8 mouse cellular contexts compared by ENCODE assay signal in genomic region chr9:40192098-40193038, GRCm38 (mm10). TPM values are rescaled to one million over a fixed set of nuclear protein-coding genes. Genes with fewer than 3 reads are reported as not detected.
A peak's percentile ranks its signal among the peaks of the same experiment; 100 is the strongest.
DNase-seq lines count a peak whose midpoint lies in the region; ATAC-seq lines count a peak whose summit lies in the region.

TSS of gene Zfp202 (plus strand) at chr9:40192316.

- DNase-seq in NIH3T3 (ENCODE audit: low read depth), result peak; percentile 89
- peak; percentile 87 for DNase-seq in cerebellum, adult 9-11 months
- DNase-seq in frontal cortex, postnatal 10 days (ENCODE audit: low spot score in 2 of 2), result peak; percentile 84 to 88
- peak; percentile 88 for DNase-seq in layer of hippocampus, postnatal 14 days (ENCODE audit: low spot score in 2 of 2)
- DNase-seq in lung, postnatal 10 days, result peak; percentile 95
- peak; percentile 81 for DNase-seq in ovary, postnatal 14 days (ENCODE audit: low spot score)
- peak; percentile 58 to 61 for DNase-seq in thymus, postnatal 10 days (ENCODE audit: low spot score in 2 of 2)

- no peaks in the 10 kb centered on the region for H3K27me3 ChIP-seq in hindbrain, embryonic 12.5 days

- H3K9ac ChIP-seq in hindbrain, embryonic 12.5 days, result peak within 1 kb of the TSS; percentile 81

- WGBS in hindbrain, embryonic 12.5 days, result 2% methylated on average over 56 of the region's 63 CpGs

- peak within 1 kb of the TSS; percentile 83 for H3K4me2 ChIP-seq in hindbrain, embryonic 12.5 days (replicated peaks)

- H3K4me3 ChIP-seq in hindbrain, embryonic 12.5 days, result peak within 1 kb of the TSS; percentile 89

- peak; percentile 99 for ATAC-seq in hindbrain, embryonic 12.5 days (ENCODE audit: low FRiP score)

- peak within 1 kb of the TSS; percentile 76 for H3K27ac ChIP-seq in hindbrain, embryonic 12.5 days

- H3K9me3 ChIP-seq in hindbrain, embryonic 12.5 days (replicated peaks), result no peaks in the 10 kb centered on the region

- H3K4me1 ChIP-seq in hindbrain, embryonic 12.5 days, result peaks cover 8% of the 10 kb centered on the region

- H3K36me3 ChIP-seq in hindbrain, embryonic 12.5 days, result no peaks in the 10 kb centered on the region

RNA-seq across cellular contexts. Expression of gene Zfp202, which starts in this region (rescaled TPM):
- polyA plus RNA-seq in hindbrain, embryonic 12.5 days (2016; fragmentation: Nextera tagmentation; extraction: Ambion mirVana), result 9.0 and 9.9 TPM in 2 replicates
- total RNA-seq in layer of hippocampus, postnatal 14 days (2021), result 1 to 10 TPM; 3.3 to 3.5 TPM

Comparison
In these comparisons a context has a peak if more than half of its experiments do, and no peak if none do; other contexts are left out.
1. Peak in every context shown above with its lines: DNase-seq, ATAC-seq, H3K4me3 ChIP-seq and H3K27ac ChIP-seq.